Mouse (Mus musculus): ENCODE measurements at regions not wholly inside any gene's neighbourhood (a gene's known extent, or its start where the extent isn't known, plus 50 kb on each side); places are given as distances from the start of the nearest gene placed in this dataset.
"Not testable (repeated sequence)": the region's sequence is repeated elsewhere in the genome, so short reads cannot be mapped to it uniquely, and the experiment has no call there.

GRCm38 (mm10) chr5:97276724-97277123, 115.5 kb downstream of the Naa11 start:
- no peak for ATAC-seq (ENCODE audit: insufficient read depth)
- Histone ChIP-seq H3K4me1 (replicated peaks; ENCODE audit: control insufficient read depth in 2 of 2, insufficient read depth in 2 of 2, low read length in 1 of 2) (no peaks in the 10 kb centered on the region), H3K36me3 (replicated peaks; ENCODE audit: control insufficient read depth, insufficient read depth, low read depth) (no peaks in the 10 kb centered on the region), H3K4me3 (ENCODE audit: insufficient read depth in 1 of 2, low read depth in 2 of 2, low read length in 2 of 2) (no peak overlapping the region), H3K9me3 (ENCODE audit: control insufficient read depth, low read length) (no peaks in the 10 kb centered on the region), H3K4me2 (ENCODE audit: low read depth) (no peak overlapping the region), H3K27me3 (ENCODE audit: control insufficient read depth, insufficient read depth, low read length) (no peaks in the 10 kb centered on the region), H3K27ac (no peak overlapping the region), H3K9ac (replicated peaks) (no peak overlapping the region)
- DNase-seq (ENCODE audit: low read depth in 3 of 3, low spot score in 3 of 3), result no peak
- WGBS (ENCODE audit: insufficient replicate concordance), result 66% methylated on average over 5 of the region's 5 CpGs
- no peak for TF ChIP-seq EP300 (IDR thresholded peaks at IDR 0.05; ENCODE audit: low read depth)
- no peak for TF ChIP-seq CTCF (IDR thresholded peaks at IDR 0.05; ENCODE audit: low read depth)

- not testable (repeated sequence) for H3K4me2 ChIP-seq (ENCODE audit: low read depth); H3K4me1 ChIP-seq (replicated peaks; ENCODE audit: control insufficient read depth in 2 of 2, insufficient read depth in 2 of 2, low read length in 1 of 2); H3K9ac ChIP-seq (replicated peaks); H3K27ac ChIP-seq; DNase-seq (ENCODE audit: low read depth in 3 of 3, low spot score in 3 of 3); H3K4me3 ChIP-seq (ENCODE audit: insufficient read depth in 1 of 2, low read depth in 2 of 2, low read length in 2 of 2); H3K27me3 ChIP-seq (ENCODE audit: control insufficient read depth, insufficient read depth, low read length); ATAC-seq (ENCODE audit: insufficient read depth); H3K36me3 ChIP-seq (replicated peaks; ENCODE audit: control insufficient read depth, insufficient read depth, low read depth); H3K9me3 ChIP-seq (ENCODE audit: control insufficient read depth, low read length)
- 69% methylated on average over 12 of the region's 12 CpGs for WGBS (ENCODE audit: insufficient replicate concordance)
Measured at GRCm38 (mm10) chr5:97264666-97265065, 127.5 kb downstream of the Naa11 start.

- TF ChIP-seq CTCF (IDR thresholded peaks at IDR 0.05; ENCODE audit: low read depth) (no peak), EP300 (IDR thresholded peaks at IDR 0.05; ENCODE audit: low read depth) (no peak)
- H3K27ac ChIP-seq, result no peak overlapping the region
- H3K36me3 ChIP-seq (replicated peaks; ENCODE audit: control insufficient read depth, insufficient read depth, low read depth), result no peaks in the 10 kb centered on the region
- H3K4me1 ChIP-seq (replicated peaks; ENCODE audit: control insufficient read depth in 2 of 2, insufficient read depth in 2 of 2, low read length in 1 of 2), result no peaks in the 10 kb centered on the region
- H3K9ac ChIP-seq (replicated peaks), result no peak overlapping the region
- no peaks in the 10 kb centered on the region for H3K27me3 ChIP-seq (ENCODE audit: control insufficient read depth, insufficient read depth, low read length)
- no peak overlapping the region for H3K4me3 ChIP-seq (ENCODE audit: insufficient read depth in 1 of 2, low read depth in 2 of 2, low read length in 2 of 2)
- WGBS (ENCODE audit: insufficient replicate concordance), result 46% methylated on average over 1 of the region's 1 CpGs
- DNase-seq (ENCODE audit: low read depth in 3 of 3, low spot score in 3 of 3), result no peak
- no peak overlapping the region for H3K4me2 ChIP-seq (ENCODE audit: low read depth)
- no peak for ATAC-seq (ENCODE audit: insufficient read depth)
- H3K9me3 ChIP-seq (ENCODE audit: control insufficient read depth, low read length), result no peaks in the 10 kb centered on the region
Measured at GRCm38 (mm10) chr5:97257106-97257505, 135.1 kb downstream of the Naa11 start.

DNA sequence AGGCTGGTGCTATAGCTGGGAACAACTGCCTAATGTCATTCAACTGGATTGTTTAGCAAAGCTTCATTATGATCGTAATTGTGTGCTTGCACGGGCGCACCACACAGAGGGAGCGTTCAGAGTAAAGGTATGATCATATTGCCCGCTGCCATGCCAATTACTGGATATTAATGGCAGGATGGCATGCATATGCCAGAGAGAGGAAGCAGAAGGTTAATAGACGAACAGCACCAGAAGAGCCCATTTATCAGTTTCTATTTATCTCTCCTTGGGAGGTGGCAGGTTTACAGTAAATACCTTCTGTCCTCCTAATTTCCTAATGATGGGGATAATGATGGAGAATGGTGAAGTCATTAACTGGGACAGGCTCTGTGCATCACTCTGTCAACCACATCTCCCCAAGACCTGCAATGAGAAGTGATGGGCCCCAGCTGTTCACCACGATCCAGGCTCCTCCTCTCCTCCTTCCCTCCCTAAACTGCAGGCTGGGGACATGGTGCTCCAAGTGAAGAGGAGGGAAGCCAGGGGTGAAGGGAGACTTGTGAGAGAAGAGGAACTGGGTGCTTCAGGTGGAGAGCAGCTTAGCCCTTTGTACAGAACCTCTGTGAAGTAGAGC, 135.6 kb downstream of the Naa11 start:
- H3K4me1 ChIP-seq (replicated peaks; ENCODE audit: control insufficient read depth in 2 of 2, insufficient read depth in 2 of 2, low read length in 1 of 2), result no peaks in the 10 kb centered on the region
- WGBS (ENCODE audit: insufficient replicate concordance), result 64% methylated on average over 7 of the region's 7 CpGs
- H3K4me2 ChIP-seq (ENCODE audit: low read depth), result no peak overlapping the region
- TF ChIP-seq EP300 (IDR thresholded peaks at IDR 0.05; ENCODE audit: low read depth) (no peak), CTCF (IDR thresholded peaks at IDR 0.05; ENCODE audit: low read depth) (no peak)
- H3K36me3 ChIP-seq (replicated peaks; ENCODE audit: control insufficient read depth, insufficient read depth, low read depth), result no peaks in the 10 kb centered on the region
- no peak for DNase-seq (ENCODE audit: low read depth in 3 of 3, low spot score in 3 of 3)
- no peak overlapping the region for H3K27ac ChIP-seq
- no peaks in the 10 kb centered on the region for H3K27me3 ChIP-seq (ENCODE audit: control insufficient read depth, insufficient read depth, low read length)
- no peak overlapping the region for H3K4me3 ChIP-seq (ENCODE audit: insufficient read depth in 1 of 2, low read depth in 2 of 2, low read length in 2 of 2)
- no peak for ATAC-seq (ENCODE audit: insufficient read depth)
- no peaks in the 10 kb centered on the region for H3K9me3 ChIP-seq (ENCODE audit: control insufficient read depth, low read length)
- no peak overlapping the region for H3K9ac ChIP-seq (replicated peaks)

GRCm38 (mm10) chr5:97236930-97237329, 125.5 kb upstream of the Paqr3 start:
- TF ChIP-seq EP300 (IDR thresholded peaks at IDR 0.05; ENCODE audit: low read depth) (no peak), CTCF (IDR thresholded peaks at IDR 0.05; ENCODE audit: low read depth) (no peak)
- no peak overlapping the region for H3K27ac ChIP-seq
- no peak overlapping the region for H3K4me2 ChIP-seq (ENCODE audit: low read depth)
- H3K27me3 ChIP-seq (ENCODE audit: control insufficient read depth, insufficient read depth, low read length), result no peaks in the 10 kb centered on the region
- H3K4me1 ChIP-seq (replicated peaks; ENCODE audit: control insufficient read depth in 2 of 2, insufficient read depth in 2 of 2, low read length in 1 of 2), result no peaks in the 10 kb centered on the region; a peak in 1 of 4 replicates
- no peaks in the 10 kb centered on the region for H3K9me3 ChIP-seq (ENCODE audit: control insufficient read depth, low read length)
- no peak overlapping the region for H3K9ac ChIP-seq (replicated peaks)
- no peak for ATAC-seq (ENCODE audit: insufficient read depth)
- WGBS (ENCODE audit: insufficient replicate concordance), result 55% methylated on average over 2 of the region's 2 CpGs
- H3K36me3 ChIP-seq (replicated peaks; ENCODE audit: control insufficient read depth, insufficient read depth, low read depth), result no peaks in the 10 kb centered on the region
- no peak overlapping the region for H3K4me3 ChIP-seq (ENCODE audit: insufficient read depth in 1 of 2, low read depth in 2 of 2, low read length in 2 of 2)
- no peak for DNase-seq (ENCODE audit: low read depth in 3 of 3, low spot score in 3 of 3)
